Mouse (Mus musculus): Measurements from ENCODE around the gene Gne. TPM values are rescaled to one million over a fixed set of nuclear protein-coding genes. Genes with fewer than 3 reads are reported as not detected.
"Not testable (repeated sequence)": the region's sequence is repeated elsewhere in the genome, so short reads cannot be mapped to it uniquely, and the experiment has no call there.

Gene Gne
- total and polyA plus RNA-seq, 2 experiments: 87.9 to 318 TPM

GRCm38 (mm10) chr4:44044685-44045356 lies 39.2 kb downstream of the Gne start:
- peaks cover 78% of the 10 kb centered on the region for H3K36me3 ChIP-seq (ENCODE audit: control insufficient read depth, insufficient read depth, low read length)
- H3K27ac ChIP-seq (replicated peaks; ENCODE audit: insufficient read depth, low read depth, low read length): no peak overlapping the region
- H3K9ac ChIP-seq (ENCODE audit: low read depth, low read length): no peak overlapping the region
- TF ChIP-seq CTCF (IDR thresholded peaks at IDR 0.05; ENCODE audit: low read depth, low read length): no peak
- no peak for TF ChIP-seq POLR2A (IDR thresholded peaks at IDR 0.05; ENCODE audit: extremely low read depth, insufficient read depth, low read length)
- H3K27me3 ChIP-seq (ENCODE audit: control insufficient read depth, insufficient read depth, low read length): no peaks in the 10 kb centered on the region
- H3K4me1 ChIP-seq (ENCODE audit: control insufficient read depth, insufficient read depth, low read length): no peaks in the 10 kb centered on the region
- no peak overlapping the region for H3K4me3 ChIP-seq (ENCODE audit: insufficient read depth, low read depth, low read length)
- no peak for DNase-seq (ENCODE audit: extremely low read depth, low read depth, low spot score)
- H3K79me2 ChIP-seq (ENCODE audit: control insufficient read depth, insufficient read depth, low read length): no peaks in the 10 kb centered on the region
- WGBS: 91% methylated on average over 5 of the region's 5 CpGs

- not testable (repeated sequence) for H3K27me3 ChIP-seq (ENCODE audit: control insufficient read depth, insufficient read depth, low read length); H3K27ac ChIP-seq (replicated peaks; ENCODE audit: insufficient read depth, low read depth, low read length); H3K9ac ChIP-seq (ENCODE audit: low read depth, low read length); DNase-seq (ENCODE audit: extremely low read depth, low read depth, low spot score); H3K79me2 ChIP-seq (ENCODE audit: control insufficient read depth, insufficient read depth, low read length); H3K4me3 ChIP-seq (ENCODE audit: insufficient read depth, low read depth, low read length); H3K4me1 ChIP-seq (ENCODE audit: control insufficient read depth, insufficient read depth, low read length)
- H3K36me3 ChIP-seq (ENCODE audit: control insufficient read depth, insufficient read depth, low read length): peaks cover 78% of the 10 kb centered on the region
- 96% methylated on average over 4 of the region's 4 CpGs for WGBS
Observed at GRCm38 (mm10) chr4:44043182-44043581, 40.8 kb downstream of the Gne start.

- no peak overlapping the region for H3K9ac ChIP-seq (ENCODE audit: low read depth, low read length)
- H3K27ac ChIP-seq (replicated peaks; ENCODE audit: insufficient read depth, low read depth, low read length): no peak overlapping the region
- H3K79me2 ChIP-seq (ENCODE audit: control insufficient read depth, insufficient read depth, low read length): no peaks in the 10 kb centered on the region
- no peak for DNase-seq (ENCODE audit: extremely low read depth, low read depth, low spot score)
- no peaks in the 10 kb centered on the region for H3K27me3 ChIP-seq (ENCODE audit: control insufficient read depth, insufficient read depth, low read length)
- 73% methylated on average over 5 of the region's 5 CpGs for WGBS
- H3K4me3 ChIP-seq (ENCODE audit: insufficient read depth, low read depth, low read length): no peak overlapping the region
- H3K36me3 ChIP-seq (ENCODE audit: control insufficient read depth, insufficient read depth, low read length): peaks cover 74% of the 10 kb centered on the region
- no peak for TF ChIP-seq POLR2A (IDR thresholded peaks at IDR 0.05; ENCODE audit: extremely low read depth, insufficient read depth, low read length)
- TF ChIP-seq CTCF (IDR thresholded peaks at IDR 0.05; ENCODE audit: low read depth, low read length): no peak
- no peaks in the 10 kb centered on the region for H3K4me1 ChIP-seq (ENCODE audit: control insufficient read depth, insufficient read depth, low read length)
Observed at GRCm38 (mm10) chr4:44042429-44042828, 41.5 kb downstream of the Gne start.

GRCm38 (mm10) chr4:44040802-44041201 lies 43.2 kb downstream of the Gne start:
- no peak overlapping the region for H3K4me3 ChIP-seq (ENCODE audit: insufficient read depth, low read depth, low read length)
- no peaks in the 10 kb centered on the region for H3K4me1 ChIP-seq (ENCODE audit: control insufficient read depth, insufficient read depth, low read length)
- no peak overlapping the region for H3K9ac ChIP-seq (ENCODE audit: low read depth, low read length)
- WGBS: 83% methylated on average over 4 of the region's 4 CpGs
- H3K36me3 ChIP-seq (ENCODE audit: control insufficient read depth, insufficient read depth, low read length): peaks cover 68% of the 10 kb centered on the region
- no peak for DNase-seq (ENCODE audit: extremely low read depth, low read depth, low spot score)
- no peak for TF ChIP-seq CTCF (IDR thresholded peaks at IDR 0.05; ENCODE audit: low read depth, low read length)
- TF ChIP-seq POLR2A (IDR thresholded peaks at IDR 0.05; ENCODE audit: extremely low read depth, insufficient read depth, low read length): no peak
- H3K79me2 ChIP-seq (ENCODE audit: control insufficient read depth, insufficient read depth, low read length): no peaks in the 10 kb centered on the region
- H3K27me3 ChIP-seq (ENCODE audit: control insufficient read depth, insufficient read depth, low read length): no peaks in the 10 kb centered on the region
- H3K27ac ChIP-seq (replicated peaks; ENCODE audit: insufficient read depth, low read depth, low read length): no peak overlapping the region

DNA sequence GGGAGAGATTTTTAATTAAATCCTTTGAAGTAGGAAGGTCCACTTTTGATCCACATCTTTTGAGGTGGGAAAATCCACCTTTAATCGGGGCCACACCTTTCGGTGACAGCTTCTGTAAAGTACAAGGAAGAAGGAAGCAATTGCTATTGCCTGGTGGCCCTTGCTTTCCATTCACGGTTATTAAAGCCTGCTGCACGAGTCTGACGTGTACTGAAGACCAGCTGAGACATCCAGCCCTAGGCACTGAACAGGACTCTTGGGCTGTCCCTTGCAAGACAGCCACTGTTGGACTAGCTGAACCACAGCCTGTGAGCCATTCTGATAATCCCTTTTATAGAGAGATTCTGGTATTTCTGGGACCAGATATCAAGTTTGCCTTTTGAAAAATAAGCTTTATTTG lies 47.5 kb downstream of the Gne start:
- Histone ChIP-seq H3K27ac (replicated peaks; ENCODE audit: insufficient read depth, low read depth, low read length) (no peak overlapping the region), H3K9ac (ENCODE audit: low read depth, low read length) (no peak overlapping the region), H3K36me3 (ENCODE audit: control insufficient read depth, insufficient read depth, low read length) (peaks cover 45% of the 10 kb centered on the region)

GRCm38 (mm10) chr4:44031521-44031920 lies 52.5 kb downstream of the Gne start:
- H3K4me3 ChIP-seq (ENCODE audit: insufficient read depth, low read depth, low read length): no peak overlapping the region
- DNase-seq (ENCODE audit: extremely low read depth, low read depth, low spot score): peak; percentile 49
- no peaks in the 10 kb centered on the region for H3K79me2 ChIP-seq (ENCODE audit: control insufficient read depth, insufficient read depth, low read length)
- H3K27me3 ChIP-seq (ENCODE audit: control insufficient read depth, insufficient read depth, low read length): no peaks in the 10 kb centered on the region
- TF ChIP-seq CTCF (IDR thresholded peaks at IDR 0.05; ENCODE audit: low read depth, low read length) (no peak), POLR2A (IDR thresholded peaks at IDR 0.05; ENCODE audit: extremely low read depth, insufficient read depth, low read length) (no peak)
- H3K36me3 ChIP-seq (ENCODE audit: control insufficient read depth, insufficient read depth, low read length): peaks cover 33% of the 10 kb centered on the region
- no peak overlapping the region for H3K27ac ChIP-seq (replicated peaks; ENCODE audit: insufficient read depth, low read depth, low read length)
- 62% methylated on average over 5 of the region's 5 CpGs for WGBS
- H3K4me1 ChIP-seq (ENCODE audit: control insufficient read depth, insufficient read depth, low read length): no peaks in the 10 kb centered on the region
- H3K9ac ChIP-seq (ENCODE audit: low read depth, low read length): no peak overlapping the region

More for the DNA sequence above, 47.5 kb downstream of the Gne start:
- no peak overlapping the region for H3K4me3 ChIP-seq (ENCODE audit: insufficient read depth, low read depth, low read length)
- TF ChIP-seq POLR2A (IDR thresholded peaks at IDR 0.05; ENCODE audit: extremely low read depth, insufficient read depth, low read length) (no peak), CTCF (IDR thresholded peaks at IDR 0.05; ENCODE audit: low read depth, low read length) (no peak)
- DNase-seq (ENCODE audit: extremely low read depth, low read depth, low spot score): no peak
- H3K79me2 ChIP-seq (ENCODE audit: control insufficient read depth, insufficient read depth, low read length): no peaks in the 10 kb centered on the region
- no peaks in the 10 kb centered on the region for H3K4me1 ChIP-seq (ENCODE audit: control insufficient read depth, insufficient read depth, low read length)
- no peaks in the 10 kb centered on the region for H3K27me3 ChIP-seq (ENCODE audit: control insufficient read depth, insufficient read depth, low read length)
- WGBS: 79% methylated on average over 5 of the region's 5 CpGs

Data from liver, adult 2 months (tissue).